Mouse (Mus musculus) bone marrow macrophage, adult 2 months (primary cell): ENCODE data around the gene Taf13. TPM values are rescaled to one million over a fixed set of nuclear protein-coding genes. Genes with fewer than 3 reads are reported as not detected.

ENCODE experiments used
- H3K27ac ChIP-seq: 2 replicates; pipeline ENCODE4 v1.5.1; 2012; ENCODE audit warnings: low read depth, low read length; ENCODE audit not compliant: insufficient read depth
- H3K4me1 ChIP-seq: 2 replicates; pipeline ENCODE4 v1.6.1; 2012; ENCODE audit warnings: low read length; ENCODE audit not compliant: control insufficient read depth, insufficient read depth
- H3K4me3 ChIP-seq: 2 replicates; pipeline ENCODE4 v1.5.1; 2012; ENCODE audit warnings: mild to moderate bottlenecking, low read length, moderate library complexity; ENCODE audit not compliant: insufficient read depth
- CTCF ChIP-seq: IDR thresholded peaks from 2 replicates; pipeline ENCODE4 v1.5.1; 2012; ENCODE audit warnings: low read depth, mild to moderate bottlenecking, low read length, moderate library complexity
- POLR2A ChIP-seq: IDR thresholded peaks from 2 replicates; pipeline ENCODE4 v1.6.1; 2012; ENCODE audit warnings: mild to moderate bottlenecking, low read depth, low read length, borderline replicate concordance
- polyA plus RNA-seq: library from polyadenylated mRNA; stranded (reverse); fragments of >200 nt; gene quantifications from 2 replicates; pipeline ENCODE4 v1.2.4, GENCODE M21; 2012; ENCODE audit not compliant: missing spikeins, insufficient read depth, insufficient read length

The Taf13 gene
- polyA plus RNA-seq, 1 experiment: 27.4 TPM

DNA sequence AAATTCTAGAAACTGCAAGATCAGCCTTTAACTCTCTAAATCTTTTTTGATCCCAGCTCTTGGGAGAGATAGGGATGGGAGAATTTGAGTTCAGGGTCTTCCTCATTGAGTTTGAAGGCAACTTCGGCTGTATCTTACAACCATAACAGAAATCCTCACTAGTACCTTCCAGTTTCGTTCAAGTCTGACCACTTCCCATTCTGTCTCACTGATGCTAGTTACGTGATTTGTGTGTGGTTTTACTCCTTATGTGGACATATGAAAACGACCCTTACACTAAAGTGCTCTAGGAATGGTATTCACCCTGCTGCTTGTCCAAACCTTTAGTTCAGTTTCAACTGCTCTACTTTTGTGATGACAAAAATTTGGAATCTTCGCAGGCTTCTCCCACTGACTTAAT, 2.5 kb downstream of the Taf13 start:
- Histone ChIP-seq H3K27ac (no peak overlapping the region), H3K4me1 (peaks cover 16% of the 10 kb centered on the region), H3K4me3 (no peak overlapping the region)
- TF ChIP-seq POLR2A (no peak), CTCF (no peak)

- Histone ChIP-seq H3K4me1 (no peaks in the 10 kb centered on the region), H3K4me3 (no peak overlapping the region), H3K27ac (no peak overlapping the region)
- TF ChIP-seq CTCF (no peak), POLR2A (no peak)
Observed at GRCm38 (mm10) chr3:108584580-108584979, 13.1 kb downstream of the Taf13 start.

DNA sequence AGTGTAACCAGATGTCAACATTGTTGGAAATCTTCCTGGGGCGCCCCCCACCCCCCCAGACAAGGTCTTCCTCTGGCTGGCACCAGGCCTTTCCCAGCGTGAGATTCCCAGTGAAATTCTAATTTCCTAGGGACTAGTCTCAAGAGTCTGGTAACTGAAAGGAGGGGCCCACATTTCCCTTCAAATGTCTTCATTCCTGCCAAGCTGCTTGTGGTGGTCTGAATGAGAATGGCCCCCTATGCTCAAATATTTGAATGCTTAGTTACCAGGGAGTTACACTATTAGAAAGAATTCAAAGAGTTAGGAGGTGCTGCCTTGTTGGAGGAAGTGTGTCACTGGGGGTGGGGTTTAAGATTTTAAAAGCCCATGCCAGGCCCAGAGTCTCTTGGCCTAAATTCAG, 16.9 kb downstream of the Taf13 start:
- TF ChIP-seq POLR2A: no peak
- TF ChIP-seq CTCF: no peak
- no peak overlapping the region for H3K27ac ChIP-seq
- peaks cover 7% of the 10 kb centered on the region for H3K4me1 ChIP-seq
- H3K4me3 ChIP-seq: no peak overlapping the region

DNA sequence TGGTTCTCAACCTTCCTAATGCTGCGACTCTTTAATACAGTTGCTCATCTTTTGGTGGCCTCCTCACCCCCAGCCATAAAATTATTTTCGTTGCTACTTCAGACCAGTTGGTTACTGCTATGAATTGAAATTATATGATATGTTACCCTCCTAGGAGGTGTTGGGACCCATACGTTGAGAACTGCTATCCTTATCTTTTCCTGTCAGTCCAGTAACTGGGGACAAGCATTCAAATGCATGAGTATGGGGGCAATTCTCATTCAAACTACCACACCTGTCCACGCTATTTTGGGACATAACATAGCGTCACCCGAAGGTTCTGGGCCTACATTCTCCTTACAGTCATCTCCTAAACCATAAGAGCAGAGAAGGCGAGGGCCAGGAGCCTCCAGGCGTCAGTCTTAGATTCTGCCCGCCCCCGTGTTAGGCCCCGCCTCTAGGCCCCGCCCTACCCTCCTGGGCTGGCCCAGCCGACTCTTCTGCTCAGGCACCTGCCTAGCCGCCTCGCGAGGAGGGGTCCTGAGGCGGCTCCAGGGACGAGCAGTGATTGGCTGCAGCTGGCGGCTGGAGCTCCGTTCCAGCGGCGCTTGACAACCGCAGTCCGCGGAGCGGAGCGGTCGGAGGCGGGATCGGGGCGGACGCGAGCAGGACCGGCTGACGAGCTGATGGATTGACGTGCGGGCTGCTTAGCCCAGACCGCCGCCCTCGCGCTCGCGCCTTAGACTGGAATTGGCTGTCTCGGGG, 19.5 kb downstream of the Taf13 start, which contains the start of gene Wdr47:
Gene Wdr47 (plus strand): TSS at position 494 of the 744 bp plus-strand sequence.
- peak within 1 kb of the TSS; percentile 96 for H3K4me3 ChIP-seq
- H3K4me1 ChIP-seq: peaks cover 7% of the 10 kb centered on the region
- H3K27ac ChIP-seq: no peak within 1 kb of the TSS
- TF ChIP-seq CTCF (no peak), POLR2A (no peak)

- TF ChIP-seq POLR2A (no peak), CTCF (no peak)
- Histone ChIP-seq H3K27ac (no peak overlapping the region), H3K4me3 (peak overlapping the region; percentile 96), H3K4me1 (peaks cover 7% of the 10 kb centered on the region)
Observed at GRCm38 (mm10) chr3:108591530-108592522, 20.3 kb downstream of the Taf13 start.

- Histone ChIP-seq H3K4me1 (peaks cover 10% of the 10 kb centered on the region), H3K27ac (peak overlapping the region; percentile 9; the same call in 1 of the 2 replicates), H3K4me3 (no peak overlapping the region)
- no peak for TF ChIP-seq CTCF
- no peak for TF ChIP-seq POLR2A
Observed at GRCm38 (mm10) chr3:108608906-108609305, 37.4 kb downstream of the Taf13 start.

Other genes with a start within 250 kb of the Taf13 start
- gene Mybphl, start 206.8 kb upstream of the Taf13 start, polyA plus RNA-seq: not detected in 2 replicates
- gene Psrc1, start 187.9 kb upstream of the Taf13 start, polyA plus RNA-seq: 15.3 and 26.1 TPM in 2 replicates
- 1.3 and 1.7 TPM in 2 replicates for gene Celsr2, start 156.1 kb upstream of the Taf13 start, polyA plus RNA-seq
- 78.0 and 83.3 TPM in 2 replicates for gene Sars, start 126.5 kb upstream of the Taf13 start, polyA plus RNA-seq
- gene 1700013F07Rik, start 37.5 kb upstream of the Taf13 start, polyA plus RNA-seq: not detected in 2 replicates
- not detected in 2 replicates for gene 5330417C22Rik, start 35.2 kb upstream of the Taf13 start, polyA plus RNA-seq
- 31.7 and 36.5 TPM in 2 replicates for gene Tmem167b, start 9.2 kb upstream of the Taf13 start, polyA plus RNA-seq
- 7.2 and 10.1 TPM in 2 replicates for gene Wdr47, start 19.6 kb downstream of the Taf13 start, polyA plus RNA-seq
- gene Clcc1, start 82.2 kb downstream of the Taf13 start, polyA plus RNA-seq: 43.2 and 45.7 TPM in 2 replicates
- 12.8 and 14.4 TPM in 2 replicates for gene Gpsm2, start 150.6 kb downstream of the Taf13 start, polyA plus RNA-seq
- gene Aknad1, start 168.0 kb downstream of the Taf13 start, polyA plus RNA-seq: not detected in 2 replicates